Mouse (Mus musculus) bone marrow, adult 2 months (tissue): ENCODE results near the gene Lad1. TPM values are rescaled to one million over a fixed set of nuclear protein-coding genes. Genes with fewer than 3 reads are reported as not detected.

Experiments used
- H3K27ac ChIP-seq: fragments of 200-500 bp; 2 replicates; pipeline ENCODE4 v1.5.1; 2012; ENCODE audit warnings: low read depth, mild to moderate bottlenecking, control low read depth, inconsistent platforms, low read length; ENCODE audit not compliant: control insufficient read depth, poor library complexity, insufficient read depth
- H3K4me1 ChIP-seq: fragments of 200-500 bp; 2 replicates; pipeline ENCODE4 v1.6.1; 2011; ENCODE audit warnings: low read length; ENCODE audit not compliant: control insufficient read depth, insufficient read depth
- H3K4me3 ChIP-seq: fragments of 200-500 bp; replicated peaks from 2 replicates; pipeline ENCODE3; 2011; ENCODE audit warnings: mild to moderate bottlenecking, low read depth, low read length, control low read depth; ENCODE audit not compliant: control insufficient read depth
- CTCF ChIP-seq: fragments of 200-500 bp; IDR thresholded peaks from 2 replicates; pipeline ENCODE4 v1.5.1; 2011; ENCODE audit warnings: low read length, control low read depth; ENCODE audit not compliant: control insufficient read depth, insufficient read depth
- POLR2A ChIP-seq: fragments of 200-500 bp; IDR thresholded peaks from 2 replicates; pipeline ENCODE4 v1.6.1; 2011; ENCODE audit warnings: low read depth, mild to moderate bottlenecking, control low read depth, low read length, borderline replicate concordance; ENCODE audit not compliant: control insufficient read depth
- WGBS: fragments of 180-500 bp; shearing (Covaris S2); methylation state at CpG from one replicate; pipeline ENCODE4 v1.1.7; 2018; 5-methylcytosine and 5-hydroxymethylcytosine counted together
- polyA plus RNA-seq: library from polyadenylated mRNA; stranded (reverse); fragments of >200 nt; gene quantifications from 2 replicates; pipeline ENCODE4 v1.2.4, GENCODE M21; 2011; ENCODE audit warnings: low replicate concordance; ENCODE audit not compliant: missing spikeins, insufficient read depth, insufficient read length

The Lad1 gene
- polyA plus RNA-seq, 1 experiment, result 0.77 TPM

DNA sequence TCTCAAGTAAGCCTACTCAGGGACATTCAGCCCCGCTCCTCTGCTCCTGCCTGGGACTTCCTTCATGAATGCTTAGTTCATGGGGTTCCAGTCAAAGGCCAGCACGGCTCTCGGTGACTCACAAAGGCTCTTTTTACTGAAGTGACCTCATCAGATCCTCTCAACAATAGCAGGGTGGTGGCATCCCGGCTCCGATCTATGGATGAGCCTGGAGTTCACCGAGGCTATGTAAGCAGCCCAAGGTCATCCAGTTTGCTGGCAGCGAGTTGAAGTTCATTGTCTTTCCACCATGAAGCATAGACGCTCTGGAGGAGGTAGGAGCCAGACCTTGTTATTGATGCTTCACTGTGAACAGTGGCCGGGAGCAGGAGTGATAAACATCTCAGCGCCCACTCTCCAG is 35.6 kb upstream of the Lad1 start:
- H3K4me1 ChIP-seq, result no peaks in the 10 kb centered on the region
- no peak overlapping the region for H3K4me3 ChIP-seq
- TF ChIP-seq CTCF (no peak), POLR2A (no peak)
- H3K27ac ChIP-seq, result no peak overlapping the region
- 79% methylated on average over 10 of the region's 10 CpGs for WGBS

DNA sequence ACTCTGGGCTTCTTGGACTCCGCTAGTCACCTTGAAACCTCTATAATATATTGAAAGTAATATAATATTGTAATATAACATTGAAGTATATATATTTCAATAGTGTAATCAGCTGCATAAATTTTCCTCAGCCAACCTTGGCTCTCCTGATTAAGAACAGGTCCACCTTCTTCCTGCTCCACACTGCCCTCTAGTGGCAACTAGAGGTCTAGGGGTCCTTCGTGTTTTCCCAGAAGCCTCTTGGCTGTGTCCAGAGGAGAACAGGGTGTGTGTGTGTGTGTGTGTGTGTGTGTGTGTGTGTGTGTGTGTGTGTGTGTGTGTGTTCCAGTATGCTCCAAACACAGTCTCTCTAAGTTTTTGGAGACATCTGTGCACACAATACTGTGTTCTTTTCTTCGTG is 30.6 kb upstream of the Lad1 start:
- TF ChIP-seq POLR2A, result no peak
- TF ChIP-seq CTCF, result peak; percentile 74
- no peak overlapping the region for H3K4me3 ChIP-seq
- 54% methylated on average over 3 of the region's 3 CpGs for WGBS
- H3K4me1 ChIP-seq, result no peaks in the 10 kb centered on the region
- H3K27ac ChIP-seq, result no peak overlapping the region

DNA sequence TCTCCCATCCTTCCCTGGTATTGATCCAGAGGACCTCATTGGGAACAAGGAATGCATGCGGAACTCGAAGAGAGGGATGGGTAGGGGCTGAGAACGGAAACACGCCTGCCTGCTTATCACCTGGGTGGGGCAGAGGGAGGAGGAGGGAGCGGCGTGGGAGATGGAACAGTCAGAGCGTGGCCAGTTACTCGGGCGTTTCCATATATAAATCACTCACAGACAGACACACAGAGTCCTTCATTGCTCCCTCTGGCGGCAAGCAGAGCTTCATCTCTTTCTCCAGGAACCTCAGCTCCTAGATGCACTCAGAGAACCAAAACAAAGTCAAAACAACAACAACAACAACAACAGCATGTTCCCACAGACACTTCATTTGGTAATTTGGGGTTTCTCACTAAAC is 29.7 kb upstream of the Lad1 start:
- H3K4me1 ChIP-seq, result no peaks in the 10 kb centered on the region
- TF ChIP-seq CTCF (peak; percentile 19; the same call in 1 of the 2 replicates), POLR2A (no peak)
- H3K27ac ChIP-seq, result no peak overlapping the region
- no peak overlapping the region for H3K4me3 ChIP-seq
- WGBS, result 11% methylated on average over 10 of the region's 10 CpGs

DNA sequence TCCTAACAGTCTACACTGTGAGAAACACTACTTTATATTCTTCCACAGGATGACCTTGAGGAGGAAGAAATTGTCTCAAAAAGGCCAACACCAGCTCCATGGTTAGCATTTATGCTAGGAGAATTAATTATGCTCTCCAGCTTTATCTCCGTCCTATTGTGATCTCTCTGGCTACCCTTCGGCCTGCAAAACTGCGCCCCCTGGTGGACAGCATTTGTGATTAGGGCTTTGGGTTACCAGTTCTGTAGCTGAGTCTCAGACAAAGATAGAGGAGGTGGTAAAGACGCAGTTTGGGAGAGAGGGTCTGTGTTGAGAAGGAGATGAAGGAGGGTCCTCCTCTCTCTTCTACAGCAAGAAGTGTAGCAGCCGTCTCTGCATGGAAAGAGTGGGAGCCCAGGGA is 28.6 kb upstream of the Lad1 start:
- Histone ChIP-seq H3K27ac (no peak overlapping the region), H3K4me1 (no peaks in the 10 kb centered on the region), H3K4me3 (no peak overlapping the region)
- TF ChIP-seq CTCF, result peak; percentile 88
- no peak for TF ChIP-seq POLR2A
- WGBS, result 17% methylated on average over 5 of the region's 5 CpGs

DNA sequence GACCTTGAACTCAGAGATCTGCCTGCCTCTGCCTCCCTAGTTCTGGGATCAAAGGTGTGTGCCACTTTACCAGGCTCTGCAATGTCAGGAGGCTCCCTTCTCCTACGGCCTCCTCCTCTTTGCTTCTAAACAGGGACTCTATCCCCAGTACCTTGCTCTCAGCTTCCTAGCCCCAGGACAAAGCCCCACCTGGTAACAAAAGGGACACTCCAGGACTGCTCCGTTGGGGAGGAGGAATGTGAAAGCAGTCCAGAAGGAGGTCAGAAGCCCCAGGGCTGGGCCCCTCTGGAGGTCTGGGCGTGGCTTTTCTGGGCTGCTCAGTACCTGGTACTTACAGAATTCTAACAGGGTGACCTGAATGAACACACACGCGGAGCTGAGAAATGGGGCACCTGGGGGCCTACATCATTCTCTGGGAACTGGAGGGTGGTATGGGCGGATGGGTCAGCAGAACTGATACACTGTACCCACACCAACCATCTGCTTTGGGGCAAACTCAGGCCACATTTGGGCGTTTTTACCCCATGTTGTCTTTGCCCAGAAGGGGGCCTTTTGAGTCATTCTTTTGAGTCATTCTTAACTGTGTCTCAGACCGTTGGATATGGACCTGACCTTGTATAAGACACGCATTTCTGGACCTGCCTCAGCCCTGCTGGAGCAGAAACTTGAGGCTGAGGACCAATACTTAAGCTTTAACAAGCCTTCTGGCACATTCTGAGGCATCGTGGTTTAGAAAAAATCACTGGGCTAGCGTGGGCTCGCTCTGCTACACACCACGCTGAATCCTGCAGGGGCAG is 26.1 kb upstream of the Lad1 start:
- 69% methylated on average over 13 of the region's 13 CpGs for WGBS
- H3K4me3 ChIP-seq, result no peak overlapping the region
- no peaks in the 10 kb centered on the region for H3K4me1 ChIP-seq
- no peak overlapping the region for H3K27ac ChIP-seq
- TF ChIP-seq POLR2A, result no peak
- TF ChIP-seq CTCF, result no peak

DNA sequence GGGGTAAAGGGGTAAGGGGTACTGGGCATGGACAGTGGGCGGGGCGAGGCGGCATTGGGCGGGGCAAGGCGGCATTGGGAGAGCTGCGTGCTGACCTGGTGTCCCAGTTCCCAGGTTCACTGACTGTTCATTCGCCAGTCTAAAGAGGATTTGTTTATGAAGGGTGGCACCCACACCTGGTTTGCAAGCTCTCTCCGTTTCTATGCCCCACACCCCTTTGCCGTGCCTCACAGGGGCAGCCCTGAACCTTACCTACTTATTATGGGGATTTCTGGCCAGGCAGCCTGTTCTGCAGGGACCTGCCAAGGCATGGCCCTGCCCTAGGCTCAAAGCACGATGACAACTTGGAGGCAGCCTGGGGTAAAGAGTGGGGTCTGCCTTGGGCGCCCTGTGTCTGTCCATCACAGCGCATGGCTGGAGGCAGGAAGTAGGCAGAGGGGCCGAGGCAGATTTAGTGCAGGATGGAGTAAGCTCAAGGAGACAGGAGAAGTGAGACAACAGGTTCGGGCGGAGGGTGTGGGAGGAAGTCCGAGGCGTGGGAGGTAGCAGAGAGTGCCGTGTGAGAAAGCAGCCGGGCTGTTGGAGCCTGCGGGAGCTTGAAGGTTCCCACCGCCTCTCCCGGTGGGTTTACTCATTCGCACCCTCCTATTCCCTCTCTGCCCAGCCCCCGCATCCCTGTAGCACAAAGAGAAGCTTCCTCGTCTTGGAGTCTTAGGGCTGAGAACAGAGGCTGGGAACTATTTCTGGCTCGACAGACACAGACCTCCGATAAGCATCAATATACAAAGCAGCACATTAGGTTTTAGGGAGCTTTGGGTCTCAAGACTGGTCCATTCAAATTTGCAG is 24.8 kb upstream of the Lad1 start:
- TF ChIP-seq CTCF, result no peak
- no peak for TF ChIP-seq POLR2A
- 23% methylated on average over 27 of the region's 27 CpGs for WGBS

DNA sequence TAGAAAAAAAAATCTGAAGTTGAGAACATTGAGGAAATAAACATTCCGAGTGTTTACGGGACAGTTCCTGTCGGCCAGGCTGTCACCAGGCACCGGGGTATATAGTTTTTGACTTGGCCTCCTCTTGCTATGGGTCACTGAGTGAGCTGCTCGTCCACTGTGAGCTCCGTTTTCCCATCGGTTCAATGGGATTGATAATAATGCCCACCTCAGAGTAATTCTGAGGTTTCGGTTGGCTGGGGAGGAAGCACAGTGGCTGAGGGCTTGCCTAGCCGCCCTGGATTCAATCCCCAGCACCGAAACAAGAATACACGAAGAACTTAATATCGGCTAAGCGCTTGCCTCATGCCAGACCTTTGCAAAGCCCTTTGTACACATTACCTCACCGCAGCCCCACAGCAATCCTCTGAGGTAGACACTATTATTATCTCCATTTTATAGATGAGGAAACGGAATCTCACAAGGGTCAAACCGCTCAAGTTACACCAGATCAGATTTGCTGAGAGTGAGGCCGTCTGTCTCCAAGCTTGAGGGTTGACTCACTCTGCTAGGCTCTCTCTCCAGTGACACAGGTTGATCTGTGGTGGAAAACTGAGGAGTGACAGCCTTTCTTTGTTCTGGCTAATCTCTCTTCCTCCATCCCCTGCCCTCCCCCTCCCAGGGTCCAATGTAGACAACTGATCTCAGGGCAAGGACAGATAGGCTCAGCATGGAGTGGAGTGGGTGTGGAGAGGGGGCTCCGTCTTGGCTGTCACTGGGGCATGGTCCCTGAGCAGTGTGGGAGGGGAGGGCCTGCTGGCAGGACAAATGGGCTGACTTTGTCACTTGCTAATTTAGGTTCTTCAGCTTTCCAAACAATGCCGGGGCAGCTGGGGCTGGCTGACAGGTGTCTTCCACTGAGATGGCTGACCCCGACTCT is 23.9 kb upstream of the Lad1 start:
- WGBS, result 19% methylated on average over 20 of the region's 20 CpGs
- Histone ChIP-seq H3K27ac (no peak overlapping the region), H3K4me1 (no peaks in the 10 kb centered on the region), H3K4me3 (no peak overlapping the region)
- TF ChIP-seq POLR2A (no peak), CTCF (no peak)

More for the DNA sequence above, 24.8 kb upstream of the Lad1 start:
- H3K4me1 ChIP-seq, result no peaks in the 10 kb centered on the region
- H3K27ac ChIP-seq, result no peak overlapping the region
- no peak overlapping the region for H3K4me3 ChIP-seq
